Mouse (Mus musculus): ENCODE data around the gene Gtpbp3.

GRCm38 (mm10) chr8:71496481-71496880, 8.6 kb downstream of the Gtpbp3 start:
- TF ChIP-seq CTCF (IDR thresholded peaks at IDR 0.05; ENCODE audit: borderline replicate concordance, insufficient read depth, low read length) (no peak), POLR2A (IDR thresholded peaks at IDR 0.05; ENCODE audit: low read depth, low read length) (no peak)
